In the genomic region with DNA sequence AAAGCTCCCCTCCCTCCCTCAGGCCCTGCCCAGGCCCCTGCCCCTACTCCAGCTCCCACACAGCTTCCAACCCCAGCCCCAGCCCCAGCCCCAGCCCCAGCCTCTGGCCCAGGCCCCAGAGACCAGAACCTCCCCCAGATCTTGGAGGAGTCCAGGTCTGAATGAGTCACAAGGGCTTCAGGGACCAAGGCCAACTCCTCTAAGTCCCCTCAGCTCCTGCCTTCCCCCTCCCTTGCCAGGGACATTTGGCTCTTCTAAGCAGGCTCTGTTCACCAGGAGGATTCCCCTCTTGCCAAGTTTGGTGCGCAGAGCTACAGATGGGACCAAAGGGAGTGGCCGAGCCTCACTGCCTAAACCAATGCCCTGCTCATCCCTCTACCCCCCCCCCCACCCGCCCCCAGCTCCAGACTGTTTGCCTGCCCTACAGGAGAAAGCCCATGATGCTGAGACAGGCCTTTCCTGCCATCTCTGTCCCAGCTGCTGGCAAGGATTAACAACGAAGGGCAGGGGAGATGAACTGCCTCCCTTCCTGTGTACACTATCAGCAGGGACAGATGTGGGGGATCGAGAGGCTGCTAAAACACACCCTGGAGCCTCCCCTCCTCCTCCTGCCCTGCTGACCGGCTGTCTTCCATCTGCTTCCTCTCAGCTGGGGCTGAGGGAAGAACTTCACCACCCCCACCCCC, we compare ENCODE assay signal across 8 mouse cellular contexts. TPM values are rescaled to one million over a fixed set of nuclear protein-coding genes. Genes with fewer than 3 reads are reported as not detected.
DNase-seq lines count a peak whose midpoint lies in the region; ATAC-seq and TF ChIP-seq lines count a peak whose summit lies in the region.

No protein-coding gene starts in this region.

- peak overlapping the region; percentile 74 for H3K27ac ChIP-seq in left cerebral cortex, adult 2 months
- peak overlapping the region; percentile 83 for H3K27ac ChIP-seq in hindbrain, embryonic 13.5 days
- peak overlapping the region; percentile 58 for H3K27ac ChIP-seq in limb, embryonic 14.5 days (replicated peaks; ENCODE audit: low read depth, low read length)
- H3K27ac ChIP-seq in midbrain, embryonic 13.5 days: peak overlapping the region; percentile 82

- intact Hi-C loops in left cerebral cortex, adult 2 months (cut with DNase I): no loop called here

- no peak overlapping the region for H3K4me3 ChIP-seq in left cerebral cortex, adult 2 months
- no peak overlapping the region for H3K4me3 ChIP-seq in hindbrain, embryonic 13.5 days
- no peak overlapping the region for H3K4me3 ChIP-seq in limb, embryonic 14.5 days (replicated peaks; ENCODE audit: low read length)
- H3K4me3 ChIP-seq in midbrain, embryonic 13.5 days (replicated peaks): no peak overlapping the region

- H3K9ac ChIP-seq in hindbrain, embryonic 13.5 days: peak overlapping the region; percentile 53; the same call in 1 of the 2 replicates
- peak overlapping the region; percentile 21; the same call in 1 of the 2 replicates for H3K9ac ChIP-seq in limb, embryonic 14.5 days (ENCODE audit: low read depth, low read length, severe bottlenecking)
- no peak overlapping the region; the same call in 1 of the 2 replicates for H3K9ac ChIP-seq in midbrain, embryonic 13.5 days (replicated peaks)

- no peak overlapping the region for H3K4me2 ChIP-seq in hindbrain, embryonic 13.5 days
- no peak overlapping the region for H3K4me2 ChIP-seq in limb, embryonic 14.5 days (replicated peaks; ENCODE audit: low read depth, low read length, severe bottlenecking)
- H3K4me2 ChIP-seq in midbrain, embryonic 13.5 days (replicated peaks): no peak overlapping the region

- H3K9me3 ChIP-seq in hindbrain, embryonic 13.5 days: no peaks in the 10 kb centered on the region
- no peaks in the 10 kb centered on the region for H3K9me3 ChIP-seq in limb, embryonic 14.5 days (ENCODE audit: control insufficient read depth, low read length)
- no peaks in the 10 kb centered on the region for H3K9me3 ChIP-seq in midbrain, embryonic 13.5 days

- TF ChIP-seq CTCF in left cerebral cortex, adult 2 months (IDR thresholded peaks at IDR 0.05): no peak

- H3K27me3 ChIP-seq in hindbrain, embryonic 13.5 days: no peaks in the 10 kb centered on the region
- H3K27me3 ChIP-seq in limb, embryonic 14.5 days (ENCODE audit: control insufficient read depth, insufficient read depth, low read length): no peaks in the 10 kb centered on the region
- H3K27me3 ChIP-seq in midbrain, embryonic 13.5 days: 0 out of 2 replicates have a peak, but pooled peaks cover under 1% of the 10 kb centered on the region

- 6% methylated on average over 6 of the region's 6 CpGs for WGBS in hindbrain, embryonic 13.5 days
- 9% methylated on average over 6 of the region's 6 CpGs for WGBS in limb, embryonic 14.5 days
- 10% methylated on average over 4 of the region's 6 CpGs for WGBS in midbrain, embryonic 13.5 days

- peaks cover 32% of the 10 kb centered on the region for H3K4me1 ChIP-seq in hindbrain, embryonic 13.5 days (replicated peaks)
- peaks cover 17% of the 10 kb centered on the region for H3K4me1 ChIP-seq in limb, embryonic 14.5 days (ENCODE audit: control insufficient read depth, insufficient read depth, low read length)
- H3K4me1 ChIP-seq in midbrain, embryonic 13.5 days (replicated peaks): peaks cover 31% of the 10 kb centered on the region

- no peak for TF ChIP-seq POLR2A in limb, embryonic 14.5 days (IDR thresholded peaks at IDR 0.05; ENCODE audit: borderline replicate concordance, extremely low read depth, insufficient read depth, insufficient read length)

- peaks cover 47% of the 10 kb centered on the region for H3K36me3 ChIP-seq in hindbrain, embryonic 13.5 days
- H3K36me3 ChIP-seq in limb, embryonic 14.5 days (ENCODE audit: control insufficient read depth, insufficient read depth, low read length): peaks cover 17% of the 10 kb centered on the region
- peaks cover 10% of the 10 kb centered on the region for H3K36me3 ChIP-seq in midbrain, embryonic 13.5 days

- ATAC-seq in hindbrain, embryonic 13.5 days (ENCODE audit: low FRiP score): peak; percentile 70
- ATAC-seq in limb, embryonic 14.5 days (ENCODE audit: low FRiP score, low read depth): peak; percentile 79
- ATAC-seq in midbrain, embryonic 13.5 days: peak; percentile 77

- peak in 1 of 2 experiments; percentile 42 for DNase-seq in left cerebral cortex, adult 2 months (ENCODE audit: extremely low spot score in 1 of 2, low spot score in 2 of 2)
- DNase-seq in left cerebral cortex, adult 11 months (ENCODE audit: low spot score): no peak
- peak; percentile 92 to 93 for DNase-seq in cerebellum, postnatal 14 days
- DNase-seq in gastrocnemius, adult 18-20 months (ENCODE audit: low spot score): peak; percentile 80
- DNase-seq in limb, embryonic 14.5 days (ENCODE audit: low spot score): peak; percentile 68
- DNase-seq in testis, postnatal 14 days (ENCODE audit: low spot score): peak; percentile 89

RNA-seq across cellular contexts. Expression of gene Ccr10, which starts 14.4 kb away (rescaled TPM):
- under 1 TPM in 1 of 2 experiments, not detected in 1; 0.38 TPM for total RNA-seq in left cerebral cortex, adult 2 months (2021)
- total RNA-seq in gastrocnemius, adult 18-20 months (2021): not detected
- 0.13 and 0.18 TPM in 2 replicates for polyA plus RNA-seq in hindbrain, embryonic 13.5 days (2015; fragmentation: Nextera tagmentation; extraction: Ambion mirVana)
- 0.09 and 0.17 TPM in 2 replicates for polyA plus RNA-seq in limb, embryonic 14.5 days (2012; rRNA removed)
- 0.11 and 0.41 TPM in 2 replicates for polyA plus RNA-seq in limb, embryonic 14.5 days (2014; fragmentation: Nextera tagmentation; extraction: Ambion mirVana)
- 0.19 and 0.38 TPM in 2 replicates for polyA plus RNA-seq in midbrain, embryonic 13.5 days (2015; fragmentation: Nextera tagmentation; extraction: Ambion mirVana)

RNA-seq across cellular contexts. Expression of gene Plekhh3, which starts 18.5 kb away (rescaled TPM):
- 10 to 100 TPM; 13.0 to 13.2 TPM for total RNA-seq in left cerebral cortex, adult 2 months (2021)
- 10 to 100 TPM; 19.4 to 24.2 TPM for total RNA-seq in gastrocnemius, adult 18-20 months (2021)
- polyA plus RNA-seq in hindbrain, embryonic 13.5 days (2015; fragmentation: Nextera tagmentation; extraction: Ambion mirVana): 8.7 and 10.2 TPM in 2 replicates
- polyA plus RNA-seq in limb, embryonic 14.5 days (2012; rRNA removed): 17.4 and 20.6 TPM in 2 replicates
- 19.6 and 20.5 TPM in 2 replicates for polyA plus RNA-seq in limb, embryonic 14.5 days (2014; fragmentation: Nextera tagmentation; extraction: Ambion mirVana)
- polyA plus RNA-seq in midbrain, embryonic 13.5 days (2015; fragmentation: Nextera tagmentation; extraction: Ambion mirVana): 7.3 and 8.1 TPM in 2 replicates

RNA-seq across cellular contexts. Expression of gene Cntnap1, which starts 19.3 kb away (rescaled TPM):
- 100 to 1,000 TPM; 171 to 182 TPM for total RNA-seq in left cerebral cortex, adult 2 months (2021)
- total RNA-seq in gastrocnemius, adult 18-20 months (2021): 1 to 10 TPM in 1 of 2 experiments, under 1 TPM in 1; 0.82 to 1.2 TPM
- 2.6 and 2.8 TPM in 2 replicates for polyA plus RNA-seq in hindbrain, embryonic 13.5 days (2015; fragmentation: Nextera tagmentation; extraction: Ambion mirVana)
- 1.5 and 2.1 TPM in 2 replicates for polyA plus RNA-seq in limb, embryonic 14.5 days (2012; rRNA removed)
- polyA plus RNA-seq in limb, embryonic 14.5 days (2014; fragmentation: Nextera tagmentation; extraction: Ambion mirVana): 0.56 and 0.64 TPM in 2 replicates
- 1.3 and 1.5 TPM in 2 replicates for polyA plus RNA-seq in midbrain, embryonic 13.5 days (2015; fragmentation: Nextera tagmentation; extraction: Ambion mirVana)

RNA-seq across cellular contexts. Expression of gene Tubg2, which starts 33.9 kb away (rescaled TPM):
- total RNA-seq in left cerebral cortex, adult 2 months (2021): 10 to 100 TPM; 51.4 to 52.9 TPM
- total RNA-seq in gastrocnemius, adult 18-20 months (2021): 1 to 10 TPM; 2.7 to 3.3 TPM
- 34.6 and 38.2 TPM in 2 replicates for polyA plus RNA-seq in hindbrain, embryonic 13.5 days (2015; fragmentation: Nextera tagmentation; extraction: Ambion mirVana)
- polyA plus RNA-seq in limb, embryonic 14.5 days (2012; rRNA removed): 6.2 and 7.3 TPM in 2 replicates
- polyA plus RNA-seq in limb, embryonic 14.5 days (2014; fragmentation: Nextera tagmentation; extraction: Ambion mirVana): 7.1 and 8.0 TPM in 2 replicates
- polyA plus RNA-seq in midbrain, embryonic 13.5 days (2015; fragmentation: Nextera tagmentation; extraction: Ambion mirVana): 29.8 and 31.6 TPM in 2 replicates

RNA-seq across cellular contexts. Expression of gene Ezh1, which starts 36.6 kb away (rescaled TPM):
- total RNA-seq in left cerebral cortex, adult 2 months (2021): 10 to 100 TPM; 56.9 to 62.1 TPM
- 10 to 100 TPM; 25.3 to 26.3 TPM for total RNA-seq in gastrocnemius, adult 18-20 months (2021)
- 20.4 and 20.7 TPM in 2 replicates for polyA plus RNA-seq in hindbrain, embryonic 13.5 days (2015; fragmentation: Nextera tagmentation; extraction: Ambion mirVana)
- polyA plus RNA-seq in limb, embryonic 14.5 days (2012; rRNA removed): 28.3 and 28.4 TPM in 2 replicates
- 14.4 and 17.0 TPM in 2 replicates for polyA plus RNA-seq in limb, embryonic 14.5 days (2014; fragmentation: Nextera tagmentation; extraction: Ambion mirVana)
- 17.6 and 17.7 TPM in 2 replicates for polyA plus RNA-seq in midbrain, embryonic 13.5 days (2015; fragmentation: Nextera tagmentation; extraction: Ambion mirVana)
